In genomic region chr5:140726946-140727740, GRCm38 (mm10) we compare ENCODE assay signal across 19 mouse cellular contexts. TPM values are rescaled to one million over a fixed set of nuclear protein-coding genes. Genes with fewer than 3 reads are reported as not detected.
DNase-seq lines count a peak whose midpoint lies in the region; ATAC-seq and TF ChIP-seq lines count a peak whose summit lies in the region.
"Had no signal": no experiment of that assay in that cellular context is flagged by ENCODE, and none has a peak within 500 bp of the region (broad histone marks: within the 10 kb centered on the region; RNA-seq: fewer than 3 reads in every experiment).

No protein-coding gene starts in this region.

- TF ChIP-seq POLR2A in lung, adult 2 months (IDR thresholded peaks at IDR 0.05; ENCODE audit: borderline replicate concordance, extremely low read depth, low read depth, low read length): no peak

- no peaks in the 10 kb centered on the region for H3K36me3 ChIP-seq in hindbrain, embryonic 10.5 days
- no peaks in the 10 kb centered on the region for H3K36me3 ChIP-seq in hindbrain, embryonic 11.5 days (ENCODE audit: control insufficient read depth, insufficient read depth, low read length)
- H3K36me3 ChIP-seq in midbrain, embryonic 12.5 days: no peaks in the 10 kb centered on the region
- H3K36me3 ChIP-seq in midbrain, embryonic 10.5 days: no peaks in the 10 kb centered on the region
- H3K36me3 ChIP-seq: stomach, embryonic 15.5 days had no signal

- no peak for TF ChIP-seq CTCF in lung, adult 2 months (IDR thresholded peaks at IDR 0.05; ENCODE audit: insufficient read depth, low read length)

- 81% methylated on average over 17 of the region's 17 CpGs for WGBS in hindbrain, embryonic 10.5 days
- 85% methylated on average over 17 of the region's 17 CpGs for WGBS in hindbrain, embryonic 11.5 days
- 84% methylated on average over 17 of the region's 17 CpGs for WGBS in midbrain, embryonic 12.5 days
- 87% methylated on average over 17 of the region's 17 CpGs for WGBS in midbrain, embryonic 10.5 days
- WGBS in lung, adult 2 months: 73% methylated on average over 17 of the region's 17 CpGs

- H3K9me3 ChIP-seq in hindbrain, embryonic 10.5 days: no peaks in the 10 kb centered on the region
- H3K9me3 ChIP-seq in hindbrain, embryonic 11.5 days (ENCODE audit: control insufficient read depth, low read length): no peaks in the 10 kb centered on the region
- no peaks in the 10 kb centered on the region for H3K9me3 ChIP-seq in midbrain, embryonic 12.5 days
- H3K9me3 ChIP-seq in midbrain, embryonic 10.5 days (replicated peaks): no peaks in the 10 kb centered on the region
- H3K9me3 ChIP-seq: stomach, embryonic 15.5 days had no signal

- H3K4me1 ChIP-seq in hindbrain, embryonic 10.5 days (replicated peaks): 0 out of 2 replicates have a peak, but pooled peaks cover 5% of the 10 kb centered on the region
- no peaks in the 10 kb centered on the region for H3K4me1 ChIP-seq in hindbrain, embryonic 11.5 days (replicated peaks; ENCODE audit: control insufficient read depth, insufficient read depth, low read length)
- H3K4me1 ChIP-seq in midbrain, embryonic 12.5 days: peaks cover 16% of the 10 kb centered on the region
- no peaks in the 10 kb centered on the region for H3K4me1 ChIP-seq in midbrain, embryonic 10.5 days
- no peaks in the 10 kb centered on the region for H3K4me1 ChIP-seq in lung, adult 2 months (ENCODE audit: control insufficient read depth, insufficient read depth, low read length)
- H3K4me1 ChIP-seq: stomach, embryonic 15.5 days had no signal

- no peaks in the 10 kb centered on the region for H3K27me3 ChIP-seq in hindbrain, embryonic 10.5 days (ENCODE audit: insufficient read depth, poor library complexity, severe bottlenecking)
- H3K27me3 ChIP-seq in hindbrain, embryonic 11.5 days (ENCODE audit: control insufficient read depth, insufficient read depth, low read length): no peaks in the 10 kb centered on the region
- 0 out of 2 replicates have a peak, but pooled peaks cover under 1% of the 10 kb centered on the region for H3K27me3 ChIP-seq in midbrain, embryonic 12.5 days
- H3K27me3 ChIP-seq in midbrain, embryonic 10.5 days (ENCODE audit: low read depth, poor library complexity, severe bottlenecking): no peaks in the 10 kb centered on the region
- H3K27me3 ChIP-seq: stomach, embryonic 15.5 days had no signal

- no peak overlapping the region for H3K4me3 ChIP-seq in hindbrain, embryonic 10.5 days
- no peak overlapping the region for H3K4me3 ChIP-seq in hindbrain, embryonic 11.5 days (ENCODE audit: low read depth, low read length)
- H3K4me3 ChIP-seq in midbrain, embryonic 12.5 days: no peak overlapping the region
- no peak overlapping the region for H3K4me3 ChIP-seq in midbrain, embryonic 10.5 days
- H3K4me3 ChIP-seq in lung, adult 2 months (replicated peaks; ENCODE audit: extremely low read depth, low read depth, low read length): no peak overlapping the region
- H3K4me3 ChIP-seq: stomach, embryonic 15.5 days had no signal

- H3K9ac ChIP-seq in hindbrain, embryonic 11.5 days (ENCODE audit: low read depth, low read length): no peak overlapping the region
- no peak overlapping the region for H3K9ac ChIP-seq in midbrain, embryonic 12.5 days (replicated peaks)
- H3K9ac ChIP-seq: lung, embryonic 14.5 days; stomach, embryonic 15.5 days had no signal

- peak overlapping the region; percentile 23; the same call in 1 of the 2 replicates for H3K27ac ChIP-seq in hindbrain, embryonic 10.5 days
- H3K27ac ChIP-seq in hindbrain, embryonic 11.5 days (ENCODE audit: low read depth, low read length): no peak overlapping the region
- 0 out of 2 replicates have a peak overlapping the region, but pooled peaks have one; percentile 16 for H3K27ac ChIP-seq in midbrain, embryonic 12.5 days (replicated peaks)
- no peak overlapping the region for H3K27ac ChIP-seq in midbrain, embryonic 10.5 days (replicated peaks)
- H3K27ac ChIP-seq: stomach, embryonic 15.5 days had no signal

- no peak overlapping the region for H3K4me2 ChIP-seq in hindbrain, embryonic 11.5 days (replicated peaks; ENCODE audit: low read depth, low read length)
- H3K4me2 ChIP-seq in midbrain, embryonic 12.5 days (replicated peaks): no peak overlapping the region
- H3K4me2 ChIP-seq: heart, embryonic 11.5 days; lung, embryonic 14.5 days; stomach, embryonic 15.5 days had no signal

- ATAC-seq in hindbrain, embryonic 11.5 days (ENCODE audit: low FRiP score): no peak
- ATAC-seq in midbrain, embryonic 12.5 days (ENCODE audit: low FRiP score, low read depth): no peak
- ATAC-seq in megakaryocyte-erythroid progenitor cell, adult 5-6 weeks (replicated peaks; ENCODE audit: low FRiP score, low TSS enrichment, poor library complexity, severe bottlenecking): peak; percentile 18; the same call in 1 of the 2 replicates

- no peak for DNase-seq in hindbrain, embryonic 10.5 days (ENCODE audit: low spot score)
- no peak for DNase-seq in hindbrain, embryonic 11.5 days (ENCODE audit: low spot score)
- DNase-seq in midbrain, embryonic 10.5 days (ENCODE audit: low spot score): no peak
- DNase-seq in adrenal gland, adult 8-10 months: peak; percentile 79
- no peak for DNase-seq in lung, adult 2 months
- DNase-seq: cerebellum, adult 9-11 months; embryo, embryonic 11 days; heart, postnatal 10 days; kidney, adult 18-20 months; kidney, postnatal 10 days; liver; lung, embryonic 14.5 days; lung, postnatal 4 days; retina, postnatal 1 day; thymus, adult 18-20 months had no signal

RNA-seq across cellular contexts. Expression of gene Amz1, which starts 3.2 kb away (rescaled TPM):
- polyA plus RNA-seq in hindbrain, embryonic 10.5 days (2016; fragmentation: Nextera tagmentation; extraction: Ambion mirVana): 0.87 and 1.5 TPM in 2 replicates
- polyA plus RNA-seq in hindbrain, embryonic 11.5 days (2014; fragmentation: Nextera tagmentation; extraction: Ambion mirVana): 0.32 and 1.5 TPM in 2 replicates
- 1.1 and 1.3 TPM in 2 replicates for polyA plus RNA-seq in midbrain, embryonic 12.5 days (2016; fragmentation: Nextera tagmentation; extraction: Ambion mirVana)
- 0.78 and 1.2 TPM in 2 replicates for polyA plus RNA-seq in midbrain, embryonic 10.5 days (2016; fragmentation: Nextera tagmentation; extraction: Ambion mirVana)
- total RNA-seq in adrenal gland, adult 8-10 months (2022): 1 to 10 TPM in 2 of 4 experiments, under 1 TPM in 2; 0.59 to 1.8 (median 1.2) TPM
- 0.46 TPM in 1 of 2 replicates, not detected in the other for total RNA-seq in megakaryocyte-erythroid progenitor cell, adult 5-6 weeks (2014; fragmentation: Nextera tagmentation)
- total RNA-seq in megakaryocyte-erythroid progenitor cell, adult 5-6 weeks (2017): 1.3 TPM in 1 of 2 replicates, not detected in the other
- 13.3 and 14.8 TPM in 2 replicates for polyA plus RNA-seq in lung, adult 2 months (2012; rRNA removed)

RNA-seq across cellular contexts. Expression of gene Brat1, which starts 22.3 kb away (rescaled TPM):
- polyA plus RNA-seq in hindbrain, embryonic 10.5 days (2016; fragmentation: Nextera tagmentation; extraction: Ambion mirVana): 24.6 and 25.1 TPM in 2 replicates
- polyA plus RNA-seq in hindbrain, embryonic 11.5 days (2014; fragmentation: Nextera tagmentation; extraction: Ambion mirVana): 8.8 and 9.6 TPM in 2 replicates
- 22.2 TPM in 2 replicates for polyA plus RNA-seq in midbrain, embryonic 12.5 days (2016; fragmentation: Nextera tagmentation; extraction: Ambion mirVana)
- 22.3 and 24.8 TPM in 2 replicates for polyA plus RNA-seq in midbrain, embryonic 10.5 days (2016; fragmentation: Nextera tagmentation; extraction: Ambion mirVana)
- total RNA-seq in adrenal gland, adult 8-10 months (2022): 10 to 100 TPM; 22.0 to 24.8 (median 22.9) TPM
- total RNA-seq in megakaryocyte-erythroid progenitor cell, adult 5-6 weeks (2014; fragmentation: Nextera tagmentation): 24.7 and 25.7 TPM in 2 replicates
- total RNA-seq in megakaryocyte-erythroid progenitor cell, adult 5-6 weeks (2017): 14.9 and 15.7 TPM in 2 replicates
- polyA plus RNA-seq in lung, adult 2 months (2012; rRNA removed): 31.6 and 31.7 TPM in 2 replicates

RNA-seq across cellular contexts. Expression of gene Iqce, which starts 25.0 kb away (rescaled TPM):
- polyA plus RNA-seq in hindbrain, embryonic 10.5 days (2016; fragmentation: Nextera tagmentation; extraction: Ambion mirVana): 24.5 and 29.1 TPM in 2 replicates
- 15.1 and 16.8 TPM in 2 replicates for polyA plus RNA-seq in hindbrain, embryonic 11.5 days (2014; fragmentation: Nextera tagmentation; extraction: Ambion mirVana)
- 26.9 and 29.3 TPM in 2 replicates for polyA plus RNA-seq in midbrain, embryonic 12.5 days (2016; fragmentation: Nextera tagmentation; extraction: Ambion mirVana)
- 23.6 and 27.6 TPM in 2 replicates for polyA plus RNA-seq in midbrain, embryonic 10.5 days (2016; fragmentation: Nextera tagmentation; extraction: Ambion mirVana)
- total RNA-seq in adrenal gland, adult 8-10 months (2022): 10 to 100 TPM; 21.0 to 45.5 (median 36.7) TPM
- total RNA-seq in megakaryocyte-erythroid progenitor cell, adult 5-6 weeks (2014; fragmentation: Nextera tagmentation): 23.0 and 24.6 TPM in 2 replicates
- 5.6 and 13.0 TPM in 2 replicates for total RNA-seq in megakaryocyte-erythroid progenitor cell, adult 5-6 weeks (2017)
- 17.2 and 21.8 TPM in 2 replicates for polyA plus RNA-seq in lung, adult 2 months (2012; rRNA removed)

Comparison
In these comparisons a context has a peak if more than half of its experiments do, and no peak if none do; other contexts are left out.
1. H3K27ac ChIP-seq: peak in hindbrain, embryonic 10.5 days (single experiment) and midbrain, embryonic 12.5 days (single experiment); none in hindbrain, embryonic 11.5 days (single experiment) and midbrain, embryonic 10.5 days (single experiment).